Mouse (Mus musculus): ENCODE measurements around the gene Arl13b. TPM values are rescaled to one million over a fixed set of nuclear protein-coding genes. Genes with fewer than 3 reads are reported as not detected.

Arl13b gene
- polyA plus RNA-seq, 1 experiment from 2014 or later: 15.3 TPM

DNA sequence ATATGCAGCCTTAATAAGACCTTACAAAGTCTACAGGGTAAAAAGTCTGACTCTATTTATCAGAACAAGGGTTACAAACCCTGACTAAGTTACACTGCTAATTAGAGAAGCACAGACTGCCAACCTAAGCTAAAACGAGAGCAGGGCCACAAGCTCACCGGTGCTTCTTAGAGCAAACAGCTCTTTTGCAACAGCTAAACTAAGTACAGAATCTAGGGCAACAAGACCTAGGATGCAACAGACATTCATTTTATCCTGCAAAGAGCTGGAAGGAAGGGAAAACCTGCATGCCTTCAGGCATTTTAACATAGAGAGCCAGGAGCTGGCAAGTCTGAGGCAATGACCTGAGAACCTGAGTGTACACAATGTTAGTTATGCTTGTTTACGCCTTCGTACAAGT lies 93.8 kb downstream of the Arl13b start:
- Histone ChIP-seq H3K27me3 (ENCODE audit: poor library complexity, severe bottlenecking) (no peaks in the 10 kb centered on the region), H3K9me3 (no peaks in the 10 kb centered on the region), H3K27ac (no peak overlapping the region), H3K4me3 (no peak overlapping the region), H3K36me3 (replicated peaks) (no peaks in the 10 kb centered on the region; the same call in 1 of the 2 replicates), H3K4me1 (no peaks in the 10 kb centered on the region)
- WGBS: 87% methylated on average over 4 of the region's 4 CpGs
- no peak for DNase-seq (ENCODE audit: extremely low spot score, low spot score)

- Histone ChIP-seq H3K9me3 (no peaks in the 10 kb centered on the region), H3K27ac (no peak overlapping the region), H3K36me3 (replicated peaks) (no peaks in the 10 kb centered on the region), H3K4me3 (no peak overlapping the region), H3K27me3 (ENCODE audit: poor library complexity, severe bottlenecking) (no peaks in the 10 kb centered on the region), H3K4me1 (no peaks in the 10 kb centered on the region)
- 94% methylated on average over 2 of the region's 2 CpGs for WGBS
- no peak for DNase-seq (ENCODE audit: extremely low spot score, low spot score)
These were observed 101.0 kb downstream of the Arl13b start for GRCm38 (mm10) chr16:62745875-62746274.

Small RNAs within 50 kb of the gene (microRNA-seq; reads per million reads assigned to microRNA genes)
- gene Gm25986: not detected

Other genes starting within 250 kb of the Arl13b start
- 9.3 and 9.5 TPM in 2 replicates for gene Nsun3, start 60.2 kb downstream of the Arl13b start, polyA plus RNA-seq (2016; fragmentation: Nextera tagmentation; extraction: Ambion mirVana)
- gene Stx19, start 32.4 kb downstream of the Arl13b start, polyA plus RNA-seq (2016; fragmentation: Nextera tagmentation; extraction: Ambion mirVana): 0.30 and 0.39 TPM in 2 replicates
- 16.9 and 17.0 TPM in 2 replicates for gene Pros1, start 7.3 kb upstream of the Arl13b start, polyA plus RNA-seq (2016; fragmentation: Nextera tagmentation; extraction: Ambion mirVana)

Data from forebrain, embryonic 10.5 days (tissue).